Mouse (Mus musculus) Patski (cell line): Measurements from ENCODE around the gene Kif19a. TPM values are rescaled to one million over a fixed set of nuclear protein-coding genes. Genes with fewer than 3 reads are reported as not detected.

Experiments
- ATAC-seq: fragments of 100-300 bp; one replicate; pipeline ENCODE4 v1.8.0; 2021
- CTCF ChIA-PET: fragments of 350-600 bp; sonication (Branson Sonifier 250); formaldehyde crosslinking; loops from one replicate; lab custom pipeline; 2022; ENCODE audit warnings: inconsistent platforms; lab: Charles Lee
- POLR2A ChIA-PET: fragments of 350-600 bp; sonication (Branson Sonifier 250); formaldehyde crosslinking; loops from one replicate; lab custom pipeline; 2022; ENCODE audit warnings: antibody characterized with exemption, inconsistent platforms; lab: Charles Lee
- DNase-seq: peaks from one replicate; pipeline ENCODE4 v3.0.0-alpha.2; 2011; ENCODE audit warnings: low read depth, low spot score
- H3K27me3 ChIP-seq: fragments of 371-371 bp; one replicate; pipeline ENCODE4 v1.5.1; 2021
- CTCF ChIP-seq: fragments of 100-300 bp; IDR thresholded peaks from one replicate; pipeline ENCODE4 v1.5.1; 2021
- in situ Hi-C: fragments of 300-500 bp; cut with MboI; formaldehyde crosslinking; loops from 3 replicates; pipeline ENCODE4 v1.11.1; 2018; ENCODE audit warnings: low pct_unique_long_range_greater_than_20kb, mixed read lengths
- polyA plus RNA-seq: library from polyadenylated mRNA; unstranded; gene quantifications from one replicate; pipeline ENCODE4 v1.2.3, GENCODE M21; 2021

Kif19a gene
- polyA plus RNA-seq, 1 experiment from 2014 or later: 0.49 TPM

- in situ Hi-C loops: loop anchor here (5.0 kb wide), 1 partner anchor 58 kb away; no protein-coding TSS in a partner anchor
- no peak for ATAC-seq
- DNase-seq: no peak
- ChIA-PET CTCF (no interaction called here), POLR2A (no interaction called here)
- H3K27me3 ChIP-seq: no peaks in the 10 kb centered on the region
- TF ChIP-seq CTCF: no peak
These were observed 35.3 kb upstream of the Kif19a start for GRCm38 (mm10) chr11:114729832-114730363.

GRCm38 (mm10) chr11:114731711-114732110 is 33.5 kb upstream of the Kif19a start:
- in situ Hi-C loops: loop anchor here (5.0 kb wide), 1 partner anchor 59 kb away; no protein-coding TSS in a partner anchor
- DNase-seq: no peak
- no peak for ATAC-seq
- H3K27me3 ChIP-seq: no peaks in the 10 kb centered on the region
- POLR2A ChIA-PET: no interaction called here
- CTCF ChIA-PET: no interaction called here
- no peak for TF ChIP-seq CTCF

GRCm38 (mm10) chr11:114732890-114733289 is 32.3 kb upstream of the Kif19a start:
- H3K27me3 ChIP-seq: no peaks in the 10 kb centered on the region
- TF ChIP-seq CTCF: no peak
- in situ Hi-C loops: loop anchor here (5.0 kb wide), 1 partner anchor 61 kb away; no protein-coding TSS in a partner anchor
- DNase-seq (no peak), ATAC-seq (no peak)
- ChIA-PET POLR2A (no interaction called here), CTCF (no interaction called here)

GRCm38 (mm10) chr11:114736111-114736510 is 29.1 kb upstream of the Kif19a start:
- TF ChIP-seq CTCF: peak; percentile 19
- ChIA-PET POLR2A (no interaction called here), CTCF (interaction anchor here (0.8 to 2.6 kb wide), 7 partner anchors 8 to 147 kb away, joined by 3 to 9 read pairs (median 5); partner anchors contain the start of gene Dnaic2)
- in situ Hi-C loops: no loop called here
- DNase-seq (no peak), ATAC-seq (no peak)
- H3K27me3 ChIP-seq: no peaks in the 10 kb centered on the region

GRCm38 (mm10) chr11:114736913-114737624 is 28.1 kb upstream of the Kif19a start:
- DNase-seq: no peak
- ChIA-PET POLR2A (interaction anchor here (0.5 kb wide), 1 partner anchor 12 kb away, joined by 3 read pairs; no protein-coding TSS in a partner anchor), CTCF (interaction anchor here (0.8 to 2.6 kb wide), 8 partner anchors 9 to 146 kb away, joined by 3 to 9 read pairs (median 4); partner anchors contain the start of gene Dnaic2)
- no peaks in the 10 kb centered on the region for H3K27me3 ChIP-seq
- no peak for ATAC-seq
- TF ChIP-seq CTCF: peak; percentile 85
- in situ Hi-C loops: no loop called here

- peak; percentile 73 for ATAC-seq
- H3K27me3 ChIP-seq: no peaks in the 10 kb centered on the region
- no peak for TF ChIP-seq CTCF
- no peak for DNase-seq
- in situ Hi-C loops: no loop called here
- ChIA-PET POLR2A (interaction anchor here (1.0 kb wide), 1 partner anchor 57 kb away, joined by 3 read pairs; no protein-coding TSS in a partner anchor), CTCF (interaction anchor here (1.1 kb wide), 1 partner anchor 50 kb away, joined by 4 read pairs; no protein-coding TSS in a partner anchor)
These were observed 24.6 kb upstream of the Kif19a start for GRCm38 (mm10) chr11:114740598-114740997.

- no peak for DNase-seq
- no peak for TF ChIP-seq CTCF
- in situ Hi-C loops: no loop called here
- no peaks in the 10 kb centered on the region for H3K27me3 ChIP-seq
- no peak for ATAC-seq
- CTCF ChIA-PET: interaction anchor here (1.1 kb wide), 2 partner anchors 47 to 49 kb away, joined by 3 to 4 read pairs; no protein-coding TSS in a partner anchor
- POLR2A ChIA-PET: interaction anchor here (1.0 kb wide), 1 partner anchor 58 kb away, joined by 3 read pairs; no protein-coding TSS in a partner anchor
These were observed 23.7 kb upstream of the Kif19a start for GRCm38 (mm10) chr11:114741451-114741850.

- POLR2A ChIA-PET: no interaction called here
- TF ChIP-seq CTCF: peak; percentile 94
- no peak for DNase-seq
- CTCF ChIA-PET: interaction anchor here (0.7 to 3.2 kb wide), 13 partner anchors 13 to 179 kb away, joined by 3 to 17 read pairs (median 3); partner anchors contain the start of genes Btbd17 and Gpr142
- peak; percentile 70 for ATAC-seq
- in situ Hi-C loops: loop anchor here (5.0 kb wide), 1 partner anchor 52 kb away; the partner anchor contains the start of genes Btbd17 and Gpr142
- H3K27me3 ChIP-seq: no peaks in the 10 kb centered on the region
These were observed 20.1 kb upstream of the Kif19a start for GRCm38 (mm10) chr11:114745134-114745533.

GRCm38 (mm10) chr11:114747564-114748138 is 17.5 kb upstream of the Kif19a start:
- DNase-seq (no peak), ATAC-seq (peak; percentile 33)
- in situ Hi-C loops: loop anchor here (5.0 kb wide), 1 partner anchor 50 kb away; the partner anchor contains the start of genes Btbd17 and Gpr142
- no peak for TF ChIP-seq CTCF
- ChIA-PET POLR2A (interaction anchor here (0.7 kb wide), 1 partner anchor 9 kb away, joined by 3 read pairs; no protein-coding TSS in a partner anchor), CTCF (interaction anchor here (1.5 to 3.2 kb wide), 3 partner anchors 41 to 154 kb away, joined by 3 to 10 read pairs (median 7); no protein-coding TSS in a partner anchor)
- H3K27me3 ChIP-seq: no peaks in the 10 kb centered on the region

- CTCF ChIA-PET: no interaction called here
- ATAC-seq (no peak), DNase-seq (no peak)
- in situ Hi-C loops: no loop called here
- peaks cover 9% of the 10 kb centered on the region for H3K27me3 ChIP-seq
- POLR2A ChIA-PET: no interaction called here
- TF ChIP-seq CTCF: no peak
These were observed 4.7 kb downstream of the Kif19a start for GRCm38 (mm10) chr11:114769911-114770310.
